Mouse (Mus musculus): ENCODE data around the gene Fibin. TPM values are rescaled to one million over a fixed set of nuclear protein-coding genes. Genes with fewer than 3 reads are reported as not detected.

Fibin gene
- polyA plus RNA-seq, 1 experiment, result 5.9 TPM

GRCm38 (mm10) chr2:110351406-110351805 is 11.6 kb downstream of the Fibin start:
- peaks cover 3% of the 10 kb centered on the region; the same call in 1 of the 2 replicates for H3K4me1 ChIP-seq (ENCODE audit: control insufficient read depth, insufficient read depth, insufficient read length, low read length)
- H3K27ac ChIP-seq (replicated peaks; ENCODE audit: low read depth, low read length), result no peak overlapping the region
- no peak overlapping the region for H3K4me3 ChIP-seq (ENCODE audit: insufficient read depth, low read depth, low read length)

GRCm38 (mm10) chr2:110328953-110329352 is 34.0 kb downstream of the Fibin start:
- Histone ChIP-seq H3K4me1 (ENCODE audit: control insufficient read depth, insufficient read depth, insufficient read length, low read length) (no peaks in the 10 kb centered on the region), H3K4me3 (ENCODE audit: insufficient read depth, low read depth, low read length) (no peak overlapping the region), H3K27ac (replicated peaks; ENCODE audit: low read depth, low read length) (no peak overlapping the region)

- no peaks in the 10 kb centered on the region for H3K4me1 ChIP-seq (ENCODE audit: control insufficient read depth, insufficient read depth, insufficient read length, low read length)
- H3K27ac ChIP-seq (replicated peaks; ENCODE audit: low read depth, low read length), result no peak overlapping the region
- H3K4me3 ChIP-seq (ENCODE audit: insufficient read depth, low read depth, low read length), result no peak overlapping the region
These were observed 43.0 kb downstream of the Fibin start for GRCm38 (mm10) chr2:110319949-110320348.

GRCm38 (mm10) chr2:110319266-110319665 is 43.7 kb downstream of the Fibin start:
- H3K4me1 ChIP-seq (ENCODE audit: control insufficient read depth, insufficient read depth, insufficient read length, low read length), result no peaks in the 10 kb centered on the region
- H3K4me3 ChIP-seq (ENCODE audit: insufficient read depth, low read depth, low read length), result no peak overlapping the region
- no peak overlapping the region for H3K27ac ChIP-seq (replicated peaks; ENCODE audit: low read depth, low read length)

DNA sequence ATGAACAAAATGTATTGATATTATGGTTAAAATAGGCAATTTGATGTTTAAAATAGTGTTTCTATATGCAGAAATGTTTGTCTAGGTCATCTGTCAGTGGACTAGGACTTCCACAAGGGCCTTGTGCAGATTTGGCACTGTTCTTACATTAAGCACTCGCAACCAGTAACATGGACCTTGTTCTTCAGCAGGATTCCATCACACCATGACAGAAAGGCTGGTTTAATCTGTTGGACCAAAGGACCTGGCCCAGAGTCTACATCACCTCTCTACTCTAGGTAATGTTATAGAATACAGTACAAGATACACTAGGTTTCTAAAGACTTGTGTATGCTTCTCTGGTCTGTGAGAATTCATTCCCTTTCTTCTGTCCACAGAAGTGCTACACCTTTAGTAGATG is 44.3 kb downstream of the Fibin start:
- Histone ChIP-seq H3K4me3 (ENCODE audit: insufficient read depth, low read depth, low read length) (no peak overlapping the region), H3K27ac (replicated peaks; ENCODE audit: low read depth, low read length) (no peak overlapping the region), H3K4me1 (ENCODE audit: control insufficient read depth, insufficient read depth, insufficient read length, low read length) (no peaks in the 10 kb centered on the region)

GRCm38 (mm10) chr2:110316116-110316883 is 46.7 kb downstream of the Fibin start:
- Histone ChIP-seq H3K4me3 (ENCODE audit: insufficient read depth, low read depth, low read length) (no peak overlapping the region), H3K27ac (replicated peaks; ENCODE audit: low read depth, low read length) (no peak overlapping the region), H3K4me1 (ENCODE audit: control insufficient read depth, insufficient read depth, insufficient read length, low read length) (no peaks in the 10 kb centered on the region)

GRCm38 (mm10) chr2:110314509-110315155 is 48.4 kb downstream of the Fibin start, which contains the start of gene Bbox1:
Gene Bbox1 (minus strand): TSS chr2:110314560.
- Histone ChIP-seq H3K4me3 (ENCODE audit: insufficient read depth, low read depth, low read length) (no peak within 1 kb of the TSS), H3K27ac (replicated peaks; ENCODE audit: low read depth, low read length) (no peak within 1 kb of the TSS), H3K4me1 (ENCODE audit: control insufficient read depth, insufficient read depth, insufficient read length, low read length) (no peaks in the 10 kb centered on the region)

- no peak overlapping the region for H3K4me3 ChIP-seq (ENCODE audit: insufficient read depth, low read depth, low read length)
These were observed 48.9 kb downstream of the Fibin start for GRCm38 (mm10) chr2:110314074-110314473.

DNA sequence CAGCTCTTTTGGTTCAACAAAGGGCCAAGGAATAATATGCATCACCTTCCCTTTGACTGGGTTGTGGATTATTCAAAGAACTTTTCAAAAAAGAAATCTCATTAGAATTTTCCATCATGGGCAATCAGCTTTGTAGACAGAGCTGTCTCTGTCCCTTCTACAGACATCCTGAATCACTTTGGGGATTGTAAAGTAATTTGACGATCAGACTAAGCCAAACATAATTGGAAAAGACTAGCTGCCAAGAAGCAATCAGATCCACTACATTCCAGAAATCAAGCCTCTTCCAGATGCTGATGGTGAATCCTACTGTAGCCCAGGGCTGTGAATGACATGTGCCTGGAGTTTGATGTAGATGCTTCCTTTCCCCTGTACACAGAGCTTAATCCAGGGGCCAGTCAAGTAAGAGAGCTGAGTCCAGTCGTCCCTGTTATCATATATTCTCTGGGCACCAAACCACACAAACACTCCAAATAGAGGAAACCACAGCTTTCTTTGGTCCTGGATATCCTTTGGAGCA is 49.6 kb downstream of the Fibin start:
- no peaks in the 10 kb centered on the region for H3K4me1 ChIP-seq (ENCODE audit: control insufficient read depth, insufficient read depth, insufficient read length, low read length)
- H3K4me3 ChIP-seq (ENCODE audit: insufficient read depth, low read depth, low read length), result no peak overlapping the region
- H3K27ac ChIP-seq (replicated peaks; ENCODE audit: low read depth, low read length), result no peak overlapping the region

More at GRCm38 (mm10) chr2:110314074-110314473, 48.9 kb downstream of the Fibin start:
- H3K27ac ChIP-seq (replicated peaks; ENCODE audit: low read depth, low read length), result no peak overlapping the region
- no peaks in the 10 kb centered on the region for H3K4me1 ChIP-seq (ENCODE audit: control insufficient read depth, insufficient read depth, insufficient read length, low read length)

Other genes starting within 250 kb of the Fibin start
- gene Bbox1, start 48.6 kb downstream of the Fibin start, polyA plus RNA-seq (2012; ENCODE audit: insufficient read depth, insufficient read length, missing spikeins), result not detected in 2 replicates
- not detected in 2 replicates for gene Slc5a12, start 234.1 kb upstream of the Fibin start, polyA plus RNA-seq (2012; ENCODE audit: insufficient read depth, insufficient read length, missing spikeins)

Data from brown adipose tissue, adult 24 weeks (tissue).